Mouse (Mus musculus) embryonic facial prominence, embryonic 11.5 days (tissue): ENCODE results near the gene Limk2. TPM values are rescaled to one million over a fixed set of nuclear protein-coding genes. Genes with fewer than 3 reads are reported as not detected.

ENCODE experiments used
- ATAC-seq: fragments of 200-750 bp; cut with Nextera tagmentation; replicated peaks from 2 replicates; pipeline ENCODE4 v1.8.0; 2017; ENCODE audit warnings: low read depth; ENCODE audit not compliant: insufficient number of reproducible peaks, low FRiP score, low TSS enrichment
- DNase-seq: peaks from one replicate; pipeline ENCODE4 v3.0.0-alpha.2; 2015; ENCODE audit warnings: low spot score
- H3K27ac ChIP-seq: fragments of 300-500 bp; sonication (generic); replicated peaks from 2 replicates; pipeline ENCODE4 v1.5.1; 2014; ENCODE audit warnings: mild to moderate bottlenecking, low read depth, low read length, control low read depth
- H3K27me3 ChIP-seq: fragments of 300-500 bp; sonication (generic); 2 replicates; pipeline ENCODE4 v1.6.1; 2014; ENCODE audit warnings: mild to moderate bottlenecking, low read length, moderate library complexity, mixed read lengths; ENCODE audit not compliant: control insufficient read depth, insufficient read depth
- H3K36me3 ChIP-seq: fragments of 300-500 bp; sonication (generic); replicated peaks from 2 replicates; pipeline ENCODE4 v1.6.1; 2014; ENCODE audit warnings: low read depth, mild to moderate bottlenecking, low read length, moderate library complexity, mixed read lengths; ENCODE audit not compliant: control insufficient read depth, insufficient read depth
- H3K4me1 ChIP-seq: fragments of 300-500 bp; sonication (generic); 2 replicates; pipeline ENCODE4 v1.6.1; 2014; ENCODE audit warnings: low read length, mixed read lengths; ENCODE audit not compliant: control insufficient read depth, insufficient read depth
- H3K4me2 ChIP-seq: fragments of 300-500 bp; sonication (generic); 2 replicates; pipeline ENCODE4 v1.6.1; 2014; ENCODE audit warnings: low read depth, mild to moderate bottlenecking, control low read depth, low read length, moderate library complexity
- H3K4me3 ChIP-seq: fragments of 300-500 bp; sonication (generic); 2 replicates; pipeline ENCODE4 v1.5.1; 2014; ENCODE audit warnings: low read depth, low read length, control low read depth
- H3K9ac ChIP-seq: fragments of 300-500 bp; sonication (generic); replicated peaks from 2 replicates; pipeline ENCODE4 v1.6.1; 2014; ENCODE audit warnings: mild to moderate bottlenecking, control low read depth, low read length
- H3K9me3 ChIP-seq: fragments of 300-500 bp; sonication (generic); replicated peaks from 2 replicates; pipeline ENCODE4 v1.6.1; 2016; ENCODE audit warnings: mild to moderate bottlenecking, low read length, inconsistent platforms, mixed read lengths; ENCODE audit not compliant: control insufficient read depth
- WGBS: fragments of 180-500 bp; shearing (Covaris S2); extraction: QIAGEN DNeasy Blood & Tissue Kit; methylation state at CpG from one replicate; pipeline ENCODE4 v1.1.7; 2014; 5-methylcytosine and 5-hydroxymethylcytosine counted together
- polyA plus RNA-seq: library from polyadenylated mRNA; unstranded; fragments of >200 nt; fragmentation: Nextera tagmentation; extraction: Ambion mirVana; gene quantifications from 2 replicates; pipeline ENCODE4 v1.2.1, GENCODE M21; 2014

Limk2 gene
- polyA plus RNA-seq, 1 experiment from 2014 or later: 47.3 TPM

DNA sequence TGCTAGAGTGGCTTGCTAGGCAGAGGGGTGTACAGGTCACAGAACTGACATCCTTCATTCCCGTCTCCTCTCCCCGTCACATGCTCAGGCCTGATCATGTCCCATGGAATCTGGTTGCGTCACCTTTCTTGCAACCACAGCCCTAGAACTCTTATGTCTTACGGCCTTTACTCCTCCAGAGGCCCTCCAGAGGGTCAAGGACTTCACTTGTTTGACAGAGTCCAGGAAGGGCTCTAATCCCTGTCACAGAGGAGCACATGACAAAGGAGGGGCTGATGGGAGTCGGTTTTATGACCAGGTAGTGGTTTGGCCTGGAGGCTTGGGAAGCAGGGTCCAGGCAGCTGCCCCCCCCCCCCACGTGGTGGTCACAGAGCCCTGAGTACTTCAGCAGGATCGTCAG lies 40.0 kb downstream of the Limk2 start:
- H3K27me3 ChIP-seq: no peaks in the 10 kb centered on the region
- H3K4me1 ChIP-seq: peaks cover 4% of the 10 kb centered on the region
- DNase-seq: no peak
- no peak for ATAC-seq
- no peak overlapping the region for H3K27ac ChIP-seq
- no peaks in the 10 kb centered on the region; the same call in 1 of the 2 replicates for H3K36me3 ChIP-seq
- H3K4me3 ChIP-seq: no peak overlapping the region
- no peak overlapping the region for H3K9ac ChIP-seq
- H3K9me3 ChIP-seq: no peaks in the 10 kb centered on the region
- no peak overlapping the region for H3K4me2 ChIP-seq
- whole genome bisulfite sequencing: 63% methylated on average over 7 of the region's 7 CpGs

DNA sequence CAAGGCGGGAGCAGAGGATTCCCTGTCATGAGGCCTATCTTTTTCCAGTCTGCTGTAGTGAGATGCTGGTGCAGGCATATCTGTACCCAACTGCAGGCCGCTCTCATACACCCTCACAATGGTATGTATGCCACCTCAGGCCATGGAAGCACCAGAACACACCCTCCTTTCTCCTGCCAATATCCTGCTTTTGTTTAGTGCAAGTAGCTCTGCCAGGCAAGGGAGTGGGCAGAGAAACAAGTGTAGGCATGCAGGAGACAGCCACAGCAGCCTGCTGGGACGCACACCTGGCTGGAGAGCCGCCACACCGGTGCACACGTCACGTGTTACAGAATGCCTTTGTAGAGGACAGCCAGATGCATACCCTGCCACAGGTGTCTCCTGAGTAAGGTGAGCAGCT lies 42.6 kb downstream of the Limk2 start:
- H3K9me3 ChIP-seq: no peaks in the 10 kb centered on the region
- no peak overlapping the region for H3K27ac ChIP-seq
- H3K36me3 ChIP-seq: no peaks in the 10 kb centered on the region; the same call in 1 of the 2 replicates
- ATAC-seq: no peak
- H3K4me2 ChIP-seq: no peak overlapping the region
- H3K4me3 ChIP-seq: no peak overlapping the region
- H3K27me3 ChIP-seq: no peaks in the 10 kb centered on the region
- peaks cover 4% of the 10 kb centered on the region for H3K4me1 ChIP-seq
- no peak for DNase-seq
- 74% methylated on average over 7 of the region's 7 CpGs for WGBS
- peak overlapping the region; percentile 22; the same call in 1 of the 2 replicates for H3K9ac ChIP-seq

DNA sequence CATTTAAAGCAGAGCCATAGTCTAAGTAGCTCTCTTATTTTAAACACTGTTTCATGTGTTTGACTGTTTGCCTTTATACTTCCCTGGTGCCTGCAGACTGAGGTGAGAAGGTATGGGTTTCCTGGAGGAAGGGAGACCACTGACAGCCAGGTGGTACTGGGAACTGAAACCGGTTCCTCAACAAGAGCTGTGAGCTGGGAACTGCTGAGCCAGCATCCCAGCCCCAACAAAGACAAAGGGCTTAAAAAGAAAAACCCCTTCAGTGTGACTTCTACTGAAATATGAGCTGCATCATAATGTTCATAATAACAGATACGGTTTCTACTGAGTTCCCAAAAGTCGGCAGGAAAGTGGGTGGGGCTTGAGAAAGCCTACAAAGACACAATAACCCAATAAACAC lies 46.1 kb downstream of the Limk2 start:
- H3K4me1 ChIP-seq: no peaks in the 10 kb centered on the region
- H3K36me3 ChIP-seq: no peaks in the 10 kb centered on the region
- no peak for DNase-seq
- H3K9ac ChIP-seq: no peak overlapping the region
- no peak for ATAC-seq
- H3K4me2 ChIP-seq: no peak overlapping the region
- WGBS: 71% methylated on average over 3 of the region's 3 CpGs
- H3K27ac ChIP-seq: no peak overlapping the region
- no peak overlapping the region for H3K4me3 ChIP-seq
- no peaks in the 10 kb centered on the region for H3K9me3 ChIP-seq
- no peaks in the 10 kb centered on the region for H3K27me3 ChIP-seq

DNA sequence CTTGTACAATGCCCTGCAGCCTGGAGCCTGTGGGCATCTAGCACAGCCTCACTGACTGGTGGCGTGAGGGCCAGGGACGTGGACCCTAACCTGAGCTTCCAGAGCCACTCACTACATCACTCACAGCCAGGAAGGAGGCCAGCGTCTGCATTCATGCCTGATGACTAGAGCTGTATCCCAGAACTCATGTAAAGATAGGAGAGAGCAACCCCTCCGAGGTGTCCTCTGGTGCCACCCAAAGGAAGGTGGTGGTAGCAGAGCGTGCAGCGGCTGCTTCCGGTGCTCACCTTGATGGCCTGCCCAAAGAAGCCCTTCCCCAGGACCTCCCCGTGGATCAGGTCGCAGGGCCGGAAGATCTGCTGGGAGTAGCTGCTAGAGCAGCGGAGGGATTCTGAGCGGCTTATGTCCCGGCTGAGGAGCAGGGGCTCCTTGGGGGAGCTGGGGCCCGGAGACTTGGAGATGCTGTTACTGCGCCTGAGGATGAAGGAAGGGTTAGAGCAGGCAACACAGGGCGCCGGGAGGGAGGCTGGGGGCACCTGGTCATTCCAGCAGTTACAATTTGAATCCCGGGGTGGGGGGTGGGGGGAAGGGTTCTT lies 55.9 kb downstream of the Limk2 start:
- peaks cover 2% of the 10 kb centered on the region; the same call in 1 of the 2 replicates for H3K4me1 ChIP-seq
- H3K36me3 ChIP-seq: peaks cover 2% of the 10 kb centered on the region; the same call in 1 of the 2 replicates
- ATAC-seq (no peak), DNase-seq (no peak)
- H3K4me2 ChIP-seq: no peak overlapping the region
- WGBS: 42% methylated on average over 18 of the region's 18 CpGs
- no peaks in the 10 kb centered on the region for H3K27me3 ChIP-seq
- H3K9ac ChIP-seq: no peak overlapping the region
- H3K27ac ChIP-seq: no peak overlapping the region
- H3K9me3 ChIP-seq: no peaks in the 10 kb centered on the region
- H3K4me3 ChIP-seq: no peak overlapping the region

DNA sequence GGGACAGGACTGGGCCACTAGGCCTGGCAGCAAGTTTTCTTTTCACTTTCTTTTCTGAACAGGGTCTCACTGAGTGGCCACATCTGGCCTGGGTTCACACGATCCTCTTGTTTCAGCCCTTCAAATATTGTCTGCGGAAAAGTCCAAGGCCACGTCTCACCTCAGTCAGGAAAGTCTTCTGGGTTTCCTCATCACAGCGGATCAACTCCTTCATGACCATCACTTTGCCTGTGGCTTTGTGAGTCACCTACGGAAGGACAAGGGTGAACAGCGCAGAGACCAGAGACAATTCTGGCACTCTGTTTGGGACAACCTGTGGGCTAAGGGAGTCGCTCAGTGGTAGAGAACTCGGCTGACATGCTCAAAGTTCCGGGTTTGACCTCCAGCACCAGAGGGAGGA lies 56.9 kb downstream of the Limk2 start:
- Histone ChIP-seq H3K27ac (no peak overlapping the region), H3K9ac (no peak overlapping the region), H3K36me3 (peaks cover 2% of the 10 kb centered on the region; the same call in 1 of the 2 replicates), H3K9me3 (no peaks in the 10 kb centered on the region), H3K4me3 (no peak overlapping the region), H3K4me2 (no peak overlapping the region), H3K4me1 (peaks cover 2% of the 10 kb centered on the region; the same call in 1 of the 2 replicates), H3K27me3 (no peaks in the 10 kb centered on the region)
- no peak for ATAC-seq
- no peak for DNase-seq
- WGBS: 95% methylated on average over 9 of the region's 9 CpGs

DNA sequence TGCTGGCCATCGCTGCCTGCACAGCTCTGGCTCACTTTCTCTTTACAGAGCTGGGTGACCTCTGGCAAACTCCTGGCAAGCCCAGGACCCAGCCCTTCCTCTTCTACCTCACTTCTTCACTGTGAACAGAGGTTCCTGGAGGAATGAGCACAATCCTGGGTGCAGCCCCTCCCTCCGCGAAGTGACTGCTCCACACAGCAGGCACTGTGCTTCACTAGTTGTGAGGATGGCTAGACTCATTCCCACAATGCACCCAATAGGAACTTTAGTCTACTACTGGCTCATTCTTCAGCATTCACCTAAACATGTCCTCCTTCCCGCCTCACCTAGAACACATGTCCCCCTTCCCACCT lies 59.7 kb downstream of the Limk2 start:
- no peak overlapping the region for H3K4me2 ChIP-seq
- H3K36me3 ChIP-seq: 0 out of 2 replicates have a peak, but pooled peaks cover 2% of the 10 kb centered on the region
- H3K9me3 ChIP-seq: no peaks in the 10 kb centered on the region
- no peak overlapping the region for H3K27ac ChIP-seq
- no peaks in the 10 kb centered on the region for H3K27me3 ChIP-seq
- H3K9ac ChIP-seq: peak overlapping the region; percentile 32; the same call in 1 of the 2 replicates
- WGBS: 89% methylated on average over 4 of the region's 4 CpGs
- peaks cover 2% of the 10 kb centered on the region; the same call in 1 of the 2 replicates for H3K4me1 ChIP-seq
- no peak for ATAC-seq
- H3K4me3 ChIP-seq: no peak overlapping the region
- DNase-seq: no peak

DNA sequence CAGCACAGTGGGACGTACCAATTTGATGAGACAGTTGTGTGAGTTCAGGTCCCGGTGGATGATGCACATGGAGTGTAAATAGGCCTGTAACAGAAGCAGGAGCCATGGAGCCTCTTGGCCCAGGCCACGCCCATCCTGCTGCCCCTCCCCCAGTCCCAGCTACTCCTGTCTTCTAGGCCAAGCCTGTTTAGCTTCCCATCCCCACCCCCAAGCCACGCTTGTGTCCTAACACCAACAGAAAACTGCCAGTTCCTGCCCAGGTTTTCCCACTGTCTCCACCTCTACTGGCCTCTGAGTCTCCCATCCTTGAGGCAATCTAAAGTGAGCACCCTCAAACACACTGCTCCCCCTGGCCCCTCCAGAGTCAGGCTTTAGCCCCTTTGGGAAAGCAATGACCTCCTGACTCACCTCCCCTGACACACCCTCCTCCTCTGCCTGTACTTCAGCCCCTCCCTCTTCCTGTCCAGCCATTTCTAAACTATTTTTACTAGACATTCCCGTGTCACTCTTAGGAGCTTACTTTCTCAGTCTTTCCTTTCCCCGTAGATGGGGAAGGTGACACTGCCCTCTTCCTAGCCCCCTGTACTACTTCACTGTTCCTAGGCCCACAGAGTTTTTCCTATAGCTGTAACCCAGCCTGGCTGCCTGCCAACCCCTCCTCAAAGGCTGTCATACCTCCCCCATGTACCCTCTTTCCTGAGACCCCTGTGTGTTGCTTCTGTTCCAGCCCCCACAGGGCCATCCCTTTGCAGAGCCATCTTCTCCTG lies 60.2 kb downstream of the Limk2 start:
- Histone ChIP-seq H3K4me3 (no peak overlapping the region), H3K9me3 (no peaks in the 10 kb centered on the region), H3K9ac (peak overlapping the region; percentile 32; the same call in 1 of the 2 replicates), H3K36me3 (0 out of 2 replicates have a peak, but pooled peaks cover 2% of the 10 kb centered on the region), H3K4me2 (no peak overlapping the region), H3K27me3 (no peaks in the 10 kb centered on the region), H3K4me1 (peaks cover 2% of the 10 kb centered on the region; the same call in 1 of the 2 replicates), H3K27ac (no peak overlapping the region)
- DNase-seq (peak; percentile 62), ATAC-seq (peak; percentile 42; the same call in 1 of the 2 replicates)
- WGBS: 19% methylated on average over 6 of the region's 6 CpGs

DNA sequence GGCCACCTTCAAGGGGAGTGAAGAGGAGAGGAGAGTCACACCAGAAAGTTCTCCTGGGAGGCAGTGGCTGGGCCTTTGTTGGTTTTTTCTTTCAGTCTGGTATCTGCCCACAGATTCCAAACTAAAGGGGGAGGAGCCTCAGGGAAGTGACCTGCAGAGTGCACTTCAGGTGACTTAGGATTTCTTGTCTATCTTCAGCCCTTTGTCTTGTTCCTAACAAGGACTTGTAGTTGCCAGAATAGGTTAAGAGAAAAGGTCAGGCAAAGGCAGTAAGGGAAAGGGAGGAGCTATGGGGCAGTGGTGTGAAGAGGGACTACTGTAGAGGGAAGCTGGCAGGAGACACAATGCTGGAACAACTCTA lies 61.2 kb downstream of the Limk2 start:
- H3K36me3 ChIP-seq: no peaks in the 10 kb centered on the region

More for the DNA sequence above, 61.2 kb downstream of the Limk2 start:
- Histone ChIP-seq H3K4me1 (peaks cover 2% of the 10 kb centered on the region; the same call in 1 of the 2 replicates), H3K4me2 (no peak overlapping the region), H3K27ac (no peak overlapping the region), H3K9ac (no peak overlapping the region), H3K4me3 (no peak overlapping the region), H3K27me3 (no peaks in the 10 kb centered on the region), H3K9me3 (no peaks in the 10 kb centered on the region)
- DNase-seq (no peak), ATAC-seq (no peak)
